Mouse (Mus musculus) embryonic fibroblast, embryonic 13.5 days (primary cell): ENCODE results near the gene Olfr1390.
"Not testable (repeated sequence)": the region's sequence is repeated elsewhere in the genome, so short reads cannot be mapped to it uniquely, and the experiment has no call there.

Source experiments
- CTCF ChIP-seq: IDR thresholded peaks from 2 replicates; pipeline ENCODE4 v1.5.1; 2011; ENCODE audit warnings: mild to moderate bottlenecking, control low read depth, low read length, moderate library complexity, borderline replicate concordance; ENCODE audit not compliant: insufficient read depth
- POLR2A ChIP-seq: IDR thresholded peaks from 2 replicates; pipeline ENCODE4 v1.6.1; 2011; ENCODE audit warnings: low read depth, mild to moderate bottlenecking, control low read depth, low read length, moderate library complexity

DNA sequence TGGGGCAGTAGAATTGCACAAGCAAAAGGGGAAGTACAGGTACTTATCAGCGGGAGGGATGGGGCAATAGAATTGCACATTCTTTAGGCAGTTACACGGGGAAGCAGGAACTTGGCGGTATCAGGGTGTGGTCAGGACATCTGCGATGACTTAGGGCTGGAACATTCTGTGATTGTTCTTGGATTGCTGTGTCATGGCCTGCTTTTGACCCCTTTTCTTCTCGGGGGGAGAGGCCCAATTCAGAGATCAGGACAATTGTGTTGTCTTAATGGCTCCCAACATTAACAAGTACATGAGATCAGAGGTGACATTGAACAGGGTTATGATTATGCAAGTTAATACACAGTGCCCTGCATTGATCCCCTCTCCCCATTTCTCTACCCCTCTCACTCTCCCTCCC lies 26.4 kb upstream of the Olfr1390 start:
- TF ChIP-seq CTCF, POLR2A: not testable (repeated sequence)
